Mouse (Mus musculus) intestine, embryonic 15.5 days (tissue): ENCODE data around the gene Gm17018. TPM values are rescaled to one million over a fixed set of nuclear protein-coding genes. Genes with fewer than 3 reads are reported as not detected.
A peak's percentile ranks its signal among the peaks of the same experiment; 100 is the strongest.
"Not testable (repeated sequence)": the region's sequence is repeated elsewhere in the genome, so short reads cannot be mapped to it uniquely, and the experiment has no call there.

Experiments used
- ATAC-seq: fragments of 200-750 bp; cut with Nextera tagmentation; 2 replicates; pipeline ENCODE4 v1.8.0; 2017; ENCODE audit warnings: moderate TSS enrichment, moderate library complexity
- H3K27ac ChIP-seq: fragments of 300-500 bp; sonication (generic); 2 replicates; pipeline ENCODE4 v1.5.1; 2015; ENCODE audit warnings: mild to moderate bottlenecking, inconsistent platforms
- H3K27me3 ChIP-seq: fragments of 300-500 bp; sonication (generic); replicated peaks from 2 replicates; pipeline ENCODE4 v1.6.1; 2015; ENCODE audit warnings: inconsistent platforms
- H3K36me3 ChIP-seq: fragments of 300-500 bp; sonication (generic); 2 replicates; pipeline ENCODE4 v1.6.1; 2015; ENCODE audit warnings: inconsistent platforms
- H3K4me1 ChIP-seq: fragments of 300-500 bp; sonication (generic); replicated peaks from 2 replicates; pipeline ENCODE4 v1.6.1; 2015; ENCODE audit warnings: inconsistent platforms
- H3K4me2 ChIP-seq: fragments of 300-500 bp; sonication (generic); replicated peaks from 2 replicates; pipeline ENCODE4 v1.6.1; 2015; ENCODE audit warnings: mild to moderate bottlenecking, inconsistent platforms
- H3K4me3 ChIP-seq: fragments of 300-500 bp; sonication (generic); replicated peaks from 2 replicates; pipeline ENCODE4 v1.5.1; 2015; ENCODE audit warnings: inconsistent platforms
- H3K9ac ChIP-seq: fragments of 300-500 bp; sonication (generic); 2 replicates; pipeline ENCODE4 v1.6.1; 2015; ENCODE audit warnings: inconsistent platforms
- H3K9me3 ChIP-seq: fragments of 300-500 bp; sonication (generic); 2 replicates; pipeline ENCODE4 v1.6.1; 2016; ENCODE audit warnings: inconsistent platforms
- WGBS: fragments of 180-500 bp; shearing (Covaris S2); methylation state at CpG from one replicate; pipeline ENCODE4 v1.1.7; 2015; 5-methylcytosine and 5-hydroxymethylcytosine counted together
- polyA plus RNA-seq: library from polyadenylated mRNA; unstranded; fragments of >200 nt; fragmentation: Nextera tagmentation; extraction: Ambion mirVana; gene quantifications from 2 replicates; pipeline ENCODE4 v1.2.1, GENCODE M21; 2015

Gm17018 gene
- polyA plus RNA-seq, 1 experiment from 2014 or later, result 38.2 TPM

GRCm38 (mm10) chr19:45535929-45536328 is 24.5 kb upstream of the Gm17018 start:
- H3K4me2 ChIP-seq, result no peak overlapping the region
- no peaks in the 10 kb centered on the region for H3K36me3 ChIP-seq
- H3K27me3 ChIP-seq, result no peaks in the 10 kb centered on the region; the same call in 1 of the 2 replicates
- no peaks in the 10 kb centered on the region for H3K4me1 ChIP-seq
- no peak overlapping the region for H3K27ac ChIP-seq
- WGBS, result 54% methylated on average over 6 of the region's 6 CpGs
- H3K9me3 ChIP-seq, result no peaks in the 10 kb centered on the region
- H3K9ac ChIP-seq, result no peak overlapping the region
- no peak overlapping the region for H3K4me3 ChIP-seq
- no peak for ATAC-seq

GRCm38 (mm10) chr19:45537505-45537904 is 22.9 kb upstream of the Gm17018 start:
- WGBS, result 61% methylated on average over 1 of the region's 1 CpGs
- Histone ChIP-seq H3K4me1 (peaks cover 3% of the 10 kb centered on the region), H3K4me2 (no peak overlapping the region), H3K27ac (no peak overlapping the region), H3K9ac (no peak overlapping the region), H3K27me3 (peaks cover 9% of the 10 kb centered on the region), H3K36me3 (no peaks in the 10 kb centered on the region), H3K4me3 (no peak overlapping the region), H3K9me3 (no peaks in the 10 kb centered on the region)
- no peak for ATAC-seq

- Histone ChIP-seq H3K27ac (no peak overlapping the region), H3K9me3 (no peaks in the 10 kb centered on the region), H3K9ac (no peak overlapping the region), H3K4me1 (peaks cover 7% of the 10 kb centered on the region), H3K27me3 (peaks cover 25% of the 10 kb centered on the region), H3K36me3 (no peaks in the 10 kb centered on the region), H3K4me3 (peak overlapping the region; percentile 37), H3K4me2 (peak overlapping the region; percentile 92)
- WGBS, result 35% methylated on average over 8 of the region's 8 CpGs
- ATAC-seq, result no peak
Observed at GRCm38 (mm10) chr19:45540657-45541408, 19.6 kb upstream of the Gm17018 start.

GRCm38 (mm10) chr19:45541409-45542041 is 18.9 kb upstream of the Gm17018 start:
- no peaks in the 10 kb centered on the region for H3K9me3 ChIP-seq
- no peak overlapping the region for H3K27ac ChIP-seq
- peak overlapping the region; percentile 37 for H3K4me3 ChIP-seq
- H3K27me3 ChIP-seq, result peaks cover 25% of the 10 kb centered on the region
- WGBS, result under 1% methylated on average over 51 of the region's 58 CpGs
- peak overlapping the region; percentile 92 for H3K4me2 ChIP-seq
- peak; percentile 29; the same call in 1 of the 2 replicates for ATAC-seq
- peaks cover 7% of the 10 kb centered on the region for H3K4me1 ChIP-seq
- H3K9ac ChIP-seq, result peak overlapping the region; percentile 14; the same call in 1 of the 2 replicates
- H3K36me3 ChIP-seq, result no peaks in the 10 kb centered on the region

GRCm38 (mm10) chr19:45542061-45542460 is 18.4 kb upstream of the Gm17018 start:
- no peaks in the 10 kb centered on the region for H3K9me3 ChIP-seq
- H3K9ac ChIP-seq, result peak overlapping the region; percentile 14; the same call in 1 of the 2 replicates
- ATAC-seq, result no peak
- H3K4me1 ChIP-seq, result peaks cover 7% of the 10 kb centered on the region
- peaks cover 25% of the 10 kb centered on the region for H3K27me3 ChIP-seq
- H3K4me2 ChIP-seq, result peak overlapping the region; percentile 92
- no peaks in the 10 kb centered on the region for H3K36me3 ChIP-seq
- 27% methylated on average over 3 of the region's 3 CpGs for WGBS
- H3K4me3 ChIP-seq, result peak overlapping the region; percentile 37
- H3K27ac ChIP-seq, result no peak overlapping the region

- Histone ChIP-seq H3K27ac (no peak overlapping the region), H3K36me3 (no peaks in the 10 kb centered on the region), H3K4me1 (peaks cover 7% of the 10 kb centered on the region), H3K27me3 (peaks cover 25% of the 10 kb centered on the region), H3K9ac (peak overlapping the region; percentile 48), H3K9me3 (no peaks in the 10 kb centered on the region), H3K4me2 (peak overlapping the region; percentile 90), H3K4me3 (peak overlapping the region; percentile 41)
- WGBS, result 2% methylated on average over 21 of the region's 26 CpGs
- peak; percentile 54 for ATAC-seq
Observed at GRCm38 (mm10) chr19:45544152-45544924, 16.1 kb upstream of the Gm17018 start.

- no peaks in the 10 kb centered on the region for H3K36me3 ChIP-seq
- H3K27me3 ChIP-seq, result peaks cover 25% of the 10 kb centered on the region
- no peak overlapping the region for H3K27ac ChIP-seq
- ATAC-seq, result peak; percentile 73
- H3K4me3 ChIP-seq, result peak overlapping the region; percentile 41
- H3K4me1 ChIP-seq, result peaks cover 7% of the 10 kb centered on the region
- H3K4me2 ChIP-seq, result peak overlapping the region; percentile 90
- H3K9me3 ChIP-seq, result no peaks in the 10 kb centered on the region
- peak overlapping the region; percentile 48 for H3K9ac ChIP-seq
- under 1% methylated on average over 30 of the region's 30 CpGs for WGBS
Observed at GRCm38 (mm10) chr19:45544925-45545321, 15.5 kb upstream of the Gm17018 start.

GRCm38 (mm10) chr19:45548196-45548595 is 12.2 kb upstream of the Gm17018 start:
- not testable (repeated sequence) for H3K9ac ChIP-seq, H3K36me3 ChIP-seq, H3K27ac ChIP-seq, H3K9me3 ChIP-seq, H3K4me2 ChIP-seq, H3K4me3 ChIP-seq, H3K27me3 ChIP-seq
- H3K4me1 ChIP-seq, result peaks cover 20% of the 10 kb centered on the region
- ATAC-seq, result peak; percentile 44; the same call in 1 of the 2 replicates

- WGBS, result 79% methylated on average over 23 of the region's 23 CpGs
- no peak overlapping the region for H3K27ac ChIP-seq
- no peak overlapping the region for H3K4me3 ChIP-seq
- H3K9me3 ChIP-seq, result no peaks in the 10 kb centered on the region
- peaks cover 19% of the 10 kb centered on the region for H3K4me1 ChIP-seq
- H3K36me3 ChIP-seq, result no peaks in the 10 kb centered on the region
- H3K9ac ChIP-seq, result no peak overlapping the region
- H3K27me3 ChIP-seq, result peaks cover 7% of the 10 kb centered on the region; the same call in 1 of the 2 replicates
- no peak overlapping the region for H3K4me2 ChIP-seq
- ATAC-seq, result no peak
Observed at GRCm38 (mm10) chr19:45549128-45549915, 11.1 kb upstream of the Gm17018 start.

- Histone ChIP-seq H3K27me3 (peaks cover 7% of the 10 kb centered on the region; the same call in 1 of the 2 replicates), H3K36me3 (no peaks in the 10 kb centered on the region), H3K4me2 (no peak overlapping the region), H3K9ac (no peak overlapping the region), H3K27ac (no peak overlapping the region), H3K9me3 (no peaks in the 10 kb centered on the region), H3K4me3 (no peak overlapping the region), H3K4me1 (peaks cover 17% of the 10 kb centered on the region)
- no peak for ATAC-seq
- 68% methylated on average over 4 of the region's 4 CpGs for WGBS
Observed at GRCm38 (mm10) chr19:45549948-45550347, 10.5 kb upstream of the Gm17018 start.

GRCm38 (mm10) chr19:45552187-45552586 is 8.2 kb upstream of the Gm17018 start:
- Histone ChIP-seq H3K36me3 (no peaks in the 10 kb centered on the region), H3K4me2 (no peak overlapping the region), H3K27ac (0 out of 2 replicates have a peak overlapping the region, but pooled peaks have one; percentile 11), H3K9me3 (no peaks in the 10 kb centered on the region), H3K9ac (no peak overlapping the region), H3K4me1 (peaks cover 17% of the 10 kb centered on the region), H3K4me3 (no peak overlapping the region), H3K27me3 (no peaks in the 10 kb centered on the region)
- 33% methylated on average over 6 of the region's 6 CpGs for WGBS
- ATAC-seq, result peak; percentile 64
